Mouse (Mus musculus) ovary, postnatal 36 days (tissue): ENCODE measurements at regions not wholly inside any gene's neighbourhood (a gene's known extent, or its start where the extent isn't known, plus 50 kb on each side); places are given as distances from the start of the nearest gene placed in this dataset.

Experiments
- DNase-seq: peaks from one replicate; pipeline ENCODE4 v3.0.0; 2022; ENCODE audit warnings: low spot score, mixed read lengths

GRCm38 (mm10) chr1:82168158-82168557, 64.8 kb upstream of the Gm9747 start:
- no peak for DNase-seq

DNA sequence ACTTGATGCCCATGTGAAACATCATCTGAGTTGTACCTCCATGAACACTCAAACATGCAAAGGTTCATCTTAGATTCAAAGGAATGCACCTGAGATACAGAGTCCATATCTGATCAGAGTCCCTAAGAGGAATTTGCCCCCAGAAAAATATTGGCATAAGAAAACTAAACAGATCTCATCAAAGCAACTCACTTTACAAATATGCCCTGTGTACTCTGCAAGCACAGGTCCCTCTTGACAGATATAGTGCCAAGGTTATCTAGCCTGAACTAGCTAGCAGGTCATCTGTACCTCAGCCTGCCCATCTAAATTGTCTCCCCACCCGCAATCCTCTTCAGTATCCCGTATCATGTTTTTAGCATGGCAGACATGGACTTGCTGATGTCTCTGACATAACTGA, 64.0 kb upstream of the Gm9747 start:
- no peak for DNase-seq

DNA sequence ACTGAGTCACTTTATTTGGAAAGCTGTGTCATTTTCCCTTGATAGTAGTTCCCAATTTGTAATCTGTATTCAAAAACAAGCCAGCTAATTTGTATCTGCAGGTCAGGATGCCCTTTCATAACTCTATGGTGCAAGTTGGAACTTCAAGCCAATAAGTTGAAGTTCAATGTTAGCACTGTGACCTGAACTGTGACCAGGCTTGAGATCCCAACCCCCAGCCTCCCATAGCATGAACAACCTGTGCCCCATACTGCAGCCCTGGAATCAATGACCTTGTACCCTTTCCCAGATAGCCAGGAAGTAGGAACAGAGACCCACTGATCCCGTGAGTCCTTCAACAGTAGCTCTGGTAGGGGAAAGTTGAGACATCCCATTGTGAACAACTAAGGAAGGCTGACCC, 52.5 kb upstream of the Gm9747 start:
- DNase-seq, result no peak
